Mouse (Mus musculus): ENCODE data around the gene Tex22.

Tex22 gene

DNA sequence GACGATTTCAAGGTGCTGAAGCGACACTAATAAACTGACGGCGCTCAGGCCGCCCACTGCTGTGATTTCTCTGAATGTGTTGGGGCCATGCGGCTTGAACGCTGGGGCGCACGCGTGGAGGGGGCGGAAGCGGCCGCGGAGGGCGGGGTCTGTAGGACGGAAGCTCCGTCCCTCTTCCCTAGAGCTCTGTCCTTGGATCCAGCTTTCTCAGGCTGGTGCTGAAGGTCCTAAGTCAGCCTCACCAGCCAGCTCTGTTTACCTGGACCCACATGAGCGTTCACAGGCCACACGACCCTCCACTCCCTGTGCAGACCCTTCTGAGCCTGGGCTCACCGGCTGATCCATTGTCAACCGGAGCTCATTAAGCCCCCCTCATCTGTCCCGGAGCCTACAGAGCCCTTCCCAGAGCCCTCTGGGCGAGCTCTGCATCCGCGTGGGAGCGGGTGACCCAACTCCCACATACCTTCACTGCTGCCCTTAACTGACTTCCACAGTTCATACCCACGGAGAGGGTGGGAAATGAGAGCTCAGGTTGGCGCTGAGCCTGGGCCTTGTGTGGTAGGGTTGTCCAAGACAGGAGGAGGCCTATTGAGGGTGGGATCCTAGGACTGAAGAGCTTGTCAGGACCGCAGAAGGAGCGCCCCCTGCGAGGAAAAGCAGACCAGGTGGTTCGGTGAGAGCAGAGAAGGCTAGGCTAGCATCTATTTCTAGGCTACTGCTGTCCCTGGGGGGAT lies at the start of gene Tex22:
Gene Tex22, plus strand, starts transcription at position 174 of the 734 bp plus-strand sequence.
- in situ Hi-C loops (cut with MseI, MboI): no loop called here

DNA sequence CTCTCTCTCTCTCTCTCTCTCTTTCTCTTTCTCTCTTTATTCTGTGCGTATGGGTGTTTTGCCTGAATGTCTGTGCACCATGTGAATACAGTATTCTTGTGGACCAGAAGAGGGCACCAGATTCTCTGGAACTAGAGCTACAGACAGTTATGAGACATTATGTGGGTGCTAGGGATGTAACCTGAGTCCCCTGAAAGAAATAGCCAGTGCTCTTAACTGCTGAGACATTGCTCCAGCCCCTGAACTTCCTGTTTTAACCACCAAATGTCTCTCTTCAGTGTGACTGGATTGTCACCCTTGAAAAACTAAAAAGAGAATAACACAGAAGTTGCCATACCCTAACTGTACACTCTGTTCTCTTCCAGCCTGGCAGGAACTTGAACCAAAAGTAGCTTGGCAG lies 47.7 kb upstream of the Tex22 start:
- in situ Hi-C loops (cut with MseI, MboI): no loop called here

DNA sequence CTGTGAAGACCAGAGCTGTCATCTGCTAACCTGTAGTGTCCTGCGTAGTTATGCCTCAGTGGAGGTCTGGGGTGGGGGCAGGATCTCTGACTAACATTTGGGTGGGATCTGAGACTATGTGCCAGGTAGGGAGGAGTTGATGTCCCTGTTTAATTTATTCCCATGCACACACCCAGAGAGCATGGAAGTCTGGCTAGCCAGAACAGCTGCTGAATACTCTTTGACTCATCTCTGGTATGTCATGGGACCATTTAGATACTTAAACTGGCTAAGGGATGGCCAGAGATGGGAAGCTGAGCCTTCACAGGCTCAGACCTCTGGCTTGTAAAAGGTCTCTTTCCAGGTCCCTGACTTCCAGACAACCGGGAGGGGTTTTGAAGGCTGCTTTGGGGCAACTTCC lies 46.8 kb upstream of the Tex22 start:
- in situ Hi-C loops (cut with MseI, MboI): no loop called here

DNA sequence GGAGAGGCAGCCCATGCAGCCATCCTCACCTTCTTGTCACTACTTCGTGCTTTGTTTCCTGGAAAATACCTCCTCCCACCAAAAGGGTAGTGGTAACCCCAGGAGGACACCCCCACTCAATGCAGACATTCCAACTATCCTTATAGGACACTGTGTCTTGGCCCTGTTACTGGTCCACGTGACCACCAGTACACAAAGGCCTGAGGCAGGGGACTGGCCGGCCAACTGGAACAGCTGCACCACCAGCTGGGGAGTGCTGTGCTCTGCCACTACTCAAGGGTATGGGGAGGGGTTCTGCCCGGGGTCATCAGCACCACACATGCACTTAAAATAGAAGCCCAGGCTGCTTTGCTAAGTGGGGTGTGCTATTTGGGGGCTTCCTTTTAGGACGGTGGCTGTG lies 46.2 kb upstream of the Tex22 start:
- in situ Hi-C loops (cut with MseI, MboI): no loop called here

DNA sequence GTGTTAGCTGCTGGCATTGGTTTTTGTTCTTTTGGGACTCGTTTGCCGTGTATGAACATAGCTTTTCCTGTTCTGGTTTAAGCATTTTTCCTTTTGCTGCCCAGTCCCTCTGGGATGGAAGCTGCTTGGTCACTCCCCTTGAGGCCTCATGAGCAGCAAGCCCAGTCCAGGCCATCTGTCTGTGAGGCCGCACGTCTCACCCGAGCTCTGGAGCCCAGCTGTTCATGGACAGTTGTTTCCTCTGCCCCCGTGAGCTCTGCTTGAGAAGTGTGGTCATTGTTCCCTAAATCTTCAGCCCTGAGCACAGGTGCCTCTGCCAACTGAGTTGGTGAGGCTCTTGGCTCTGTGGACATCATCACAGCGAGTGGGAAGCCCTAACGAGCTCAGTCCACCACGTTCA lies 45.4 kb upstream of the Tex22 start:
- in situ Hi-C loops (cut with MseI, MboI): no loop called here

DNA sequence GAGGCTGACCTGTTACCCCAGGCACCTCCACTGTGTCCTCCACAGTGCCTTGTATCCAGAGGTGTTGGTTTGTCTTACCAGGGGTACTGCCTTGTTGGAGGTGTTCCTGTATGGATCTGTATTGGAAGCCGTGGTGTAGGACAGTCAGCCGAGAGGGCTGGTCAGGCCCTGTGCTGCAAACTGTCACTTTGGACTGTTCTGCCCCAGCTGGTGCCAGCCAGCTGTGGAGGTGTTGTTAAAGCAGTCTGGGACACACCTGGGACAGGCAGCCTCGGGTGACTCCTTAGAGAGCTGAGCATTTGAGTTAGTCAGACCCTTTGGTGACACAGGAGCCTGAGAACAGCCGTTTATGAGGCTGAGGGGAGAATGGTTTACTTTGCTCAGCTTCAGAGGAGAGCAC lies 44.3 kb upstream of the Tex22 start:
- in situ Hi-C loops (cut with MseI, MboI): no loop called here

DNA sequence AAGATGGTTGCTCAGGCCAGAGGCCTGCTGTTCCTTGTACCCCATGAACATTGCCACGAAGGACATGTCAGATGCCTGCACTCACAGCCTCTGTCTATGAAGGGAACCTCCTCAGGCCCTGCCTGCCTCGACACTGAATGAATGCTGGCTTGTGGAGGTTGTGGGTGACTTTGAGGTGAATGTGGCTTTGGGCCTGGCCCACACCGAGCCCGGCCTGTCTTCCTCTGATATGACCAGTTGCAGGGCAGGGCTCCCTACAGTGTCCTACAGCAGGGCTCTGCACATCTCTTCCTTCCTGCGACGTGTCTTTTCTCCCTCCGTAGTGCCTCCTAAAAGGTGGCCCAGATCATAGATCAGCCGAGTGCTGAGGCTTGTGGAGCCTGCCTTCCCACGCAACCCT lies 43.3 kb upstream of the Tex22 start:
- in situ Hi-C loops (cut with MseI, MboI): no loop called here

DNA sequence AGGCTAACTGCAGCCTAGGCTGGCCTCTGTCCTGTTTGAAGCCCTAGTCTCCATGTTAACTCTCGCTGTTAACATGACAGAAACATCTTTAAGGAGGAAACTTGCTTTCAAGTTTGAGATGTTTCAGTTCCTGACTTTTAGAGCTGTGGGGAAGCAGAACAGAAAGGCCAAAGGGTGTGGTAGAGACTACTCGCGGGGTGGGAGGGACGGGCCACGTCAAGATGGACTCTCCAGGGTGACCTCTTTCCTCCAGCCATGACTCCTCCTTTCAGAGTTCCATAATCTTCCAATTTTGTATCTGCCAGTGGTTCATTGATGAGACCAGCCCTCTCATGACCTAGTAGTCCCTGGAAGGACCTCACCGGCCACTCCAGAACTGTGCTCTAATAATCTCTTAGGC lies 42.9 kb upstream of the Tex22 start:
- in situ Hi-C loops (cut with MseI, MboI): no loop called here

DNA sequence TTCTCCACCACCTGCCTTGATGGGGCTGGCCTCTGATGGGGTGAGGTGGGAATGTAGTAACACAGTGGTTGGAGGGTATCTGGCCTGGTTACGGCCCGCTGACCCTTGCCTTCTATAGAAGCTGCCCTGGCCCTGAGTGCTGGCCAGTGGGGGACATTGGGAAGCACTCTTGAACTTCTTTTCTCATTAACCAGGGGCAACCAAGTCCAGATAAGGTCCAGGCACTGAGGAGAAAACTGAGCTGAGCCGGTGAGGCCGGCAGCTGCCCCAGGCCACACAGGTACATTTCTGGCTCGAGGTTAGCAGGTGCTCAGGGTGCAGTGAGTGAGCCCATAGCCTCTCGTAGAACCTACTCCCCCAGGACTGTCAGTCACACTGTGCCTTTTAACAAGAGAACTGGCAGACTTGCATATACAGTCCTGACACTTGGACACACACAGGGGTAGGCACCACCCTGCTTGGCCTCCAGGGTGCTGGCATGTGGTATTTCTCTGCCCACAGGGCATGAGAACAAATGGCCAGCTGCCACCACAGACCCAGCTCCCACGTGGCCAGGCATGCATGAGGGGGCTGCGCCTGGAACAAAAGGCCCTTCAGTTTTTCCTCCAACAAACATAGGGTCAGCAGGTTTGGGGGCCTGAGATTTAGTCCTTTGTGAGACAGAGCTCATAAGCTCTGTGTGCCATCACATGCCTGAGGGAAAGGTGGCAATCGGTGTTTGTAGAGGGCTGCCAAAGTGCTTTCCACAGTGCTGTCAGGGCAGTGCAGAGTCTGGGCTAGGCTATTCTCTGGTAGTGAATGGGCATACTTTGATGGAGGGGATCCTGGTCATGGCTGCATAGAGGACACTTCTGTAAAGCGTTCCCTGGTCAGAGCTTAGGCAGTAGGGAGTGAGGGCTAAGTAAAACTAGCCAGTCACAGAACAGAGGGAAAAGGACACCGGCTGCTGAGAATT lies 41.7 kb upstream of the Tex22 start:
- in situ Hi-C loops (cut with MseI, MboI): no loop called here

DNA sequence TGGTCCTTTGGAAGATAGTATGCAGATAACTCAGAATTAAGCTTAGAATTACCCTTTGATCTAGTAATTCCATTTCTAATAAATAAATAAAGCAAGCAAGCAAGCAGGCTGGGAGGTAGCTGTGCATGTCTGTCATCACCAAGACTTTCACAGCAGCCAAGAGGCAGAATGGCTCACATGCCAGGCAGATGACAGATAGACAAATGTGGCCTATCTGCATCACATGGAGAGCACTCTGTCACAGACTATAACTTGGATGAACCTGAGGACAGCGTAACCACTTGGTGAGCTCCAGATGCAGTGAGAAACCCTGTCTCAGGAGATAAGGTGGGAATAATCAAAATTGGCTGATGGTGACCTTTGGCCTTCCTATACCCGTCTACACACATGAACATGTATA lies 39.2 kb upstream of the Tex22 start:
- in situ Hi-C loops (cut with MseI, MboI): no loop called here

DNA sequence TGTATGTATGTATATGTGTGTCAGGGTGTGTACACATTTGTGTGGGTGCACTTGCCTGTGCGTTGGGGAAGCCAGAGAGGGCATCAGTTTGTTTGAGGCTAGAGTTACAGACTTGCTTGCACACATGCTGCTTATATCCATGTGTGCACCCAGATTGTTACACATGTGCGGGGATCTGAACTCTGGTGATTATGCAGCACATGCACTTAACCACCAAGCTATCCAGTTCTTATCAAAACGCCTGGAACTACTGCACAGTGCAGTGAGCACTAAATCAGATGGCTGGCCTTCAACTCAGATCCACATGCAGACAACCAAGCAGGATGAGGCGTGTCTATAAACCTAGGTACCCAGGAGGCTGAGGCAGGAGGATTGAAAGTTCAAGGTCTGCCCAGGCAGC lies 37.3 kb upstream of the Tex22 start:
- in situ Hi-C loops (cut with MseI, MboI): no loop called here

DNA sequence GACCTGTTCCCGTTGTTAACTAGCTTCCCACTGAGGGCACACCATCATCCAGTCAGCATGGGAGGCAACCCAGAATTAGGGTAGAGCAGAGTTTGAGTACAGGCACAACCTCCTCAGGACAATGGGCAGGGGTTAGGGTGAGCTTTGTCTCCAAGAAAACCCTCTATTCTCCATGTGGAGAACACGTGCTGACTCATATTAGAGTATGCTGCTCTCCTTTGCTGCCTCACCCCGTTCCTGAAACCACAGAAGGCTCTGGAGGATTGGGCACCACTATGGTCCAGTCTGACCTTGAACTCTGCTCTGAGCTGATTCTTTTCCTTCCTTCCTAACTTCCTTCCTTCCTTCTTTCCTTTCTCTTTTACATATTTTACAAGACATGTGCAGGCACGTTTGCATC lies 35.9 kb upstream of the Tex22 start:
- in situ Hi-C loops (cut with MseI, MboI): no loop called here

DNA sequence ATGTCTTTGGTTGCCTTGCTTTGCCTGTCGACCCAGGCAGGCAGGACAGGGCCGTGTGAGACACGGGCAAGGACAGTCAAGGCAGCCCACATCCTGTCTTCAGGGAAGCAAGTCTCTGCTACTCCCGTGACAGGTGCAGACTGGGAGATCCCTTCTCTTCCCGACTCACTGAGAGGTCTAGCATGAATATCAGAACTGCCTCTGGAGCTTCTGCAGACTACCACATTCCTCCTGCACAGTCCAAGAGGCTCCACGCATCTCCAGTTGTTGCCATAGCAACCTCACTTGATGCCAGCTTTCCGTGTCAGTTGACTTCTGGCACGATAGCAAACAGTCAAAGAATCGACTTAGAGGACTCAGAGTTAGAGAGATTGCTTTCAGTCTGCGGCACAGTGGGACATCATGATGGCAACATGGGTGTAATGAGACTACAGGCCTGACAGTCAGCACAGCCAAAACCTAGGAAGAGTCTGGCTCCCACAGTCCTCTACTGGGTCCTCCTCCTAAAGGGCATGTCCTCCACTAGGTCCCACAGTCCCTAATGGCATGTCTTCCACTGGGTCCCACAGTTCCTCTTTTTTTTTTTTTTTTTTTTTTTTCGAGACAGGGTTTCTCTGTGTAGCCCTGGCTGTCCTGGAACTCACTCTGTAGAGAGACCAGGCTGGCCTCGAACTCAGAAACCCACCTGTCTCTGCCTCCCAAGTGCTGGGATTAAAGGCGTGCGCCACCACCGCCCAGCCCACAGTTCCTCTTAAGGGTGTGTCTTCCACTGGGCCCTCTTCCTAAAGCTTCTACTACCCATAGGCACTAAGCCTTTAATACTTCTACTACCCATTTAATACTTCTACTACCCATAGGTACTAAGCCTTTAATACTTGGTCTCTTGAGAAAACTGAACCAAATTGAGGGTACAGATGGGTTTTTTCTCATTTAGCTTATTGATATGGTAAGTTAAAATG lies 32.5 kb upstream of the Tex22 start:
- in situ Hi-C loops (cut with MseI, MboI): no loop called here

DNA sequence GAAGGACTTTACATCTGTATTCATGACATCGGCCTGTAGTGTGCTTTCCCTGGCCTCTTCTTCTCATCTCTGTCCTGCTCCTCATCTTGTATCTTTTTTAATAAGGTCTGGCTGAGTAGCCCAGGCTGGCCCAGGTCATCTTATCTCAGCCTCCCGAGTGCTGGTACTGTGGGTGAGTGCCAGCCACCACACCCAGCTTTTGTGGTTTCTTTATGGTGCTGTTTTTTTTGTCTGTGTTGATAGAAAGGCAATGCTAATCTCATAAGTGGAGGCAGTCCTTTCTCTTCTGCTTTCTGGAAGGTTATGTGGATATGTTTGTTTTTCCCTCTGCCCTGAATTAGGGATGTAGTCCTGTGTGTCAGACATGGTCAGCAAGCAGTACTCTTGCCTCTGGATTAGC lies 31.8 kb upstream of the Tex22 start:
- in situ Hi-C loops (cut with MseI, MboI): no loop called here

DNA sequence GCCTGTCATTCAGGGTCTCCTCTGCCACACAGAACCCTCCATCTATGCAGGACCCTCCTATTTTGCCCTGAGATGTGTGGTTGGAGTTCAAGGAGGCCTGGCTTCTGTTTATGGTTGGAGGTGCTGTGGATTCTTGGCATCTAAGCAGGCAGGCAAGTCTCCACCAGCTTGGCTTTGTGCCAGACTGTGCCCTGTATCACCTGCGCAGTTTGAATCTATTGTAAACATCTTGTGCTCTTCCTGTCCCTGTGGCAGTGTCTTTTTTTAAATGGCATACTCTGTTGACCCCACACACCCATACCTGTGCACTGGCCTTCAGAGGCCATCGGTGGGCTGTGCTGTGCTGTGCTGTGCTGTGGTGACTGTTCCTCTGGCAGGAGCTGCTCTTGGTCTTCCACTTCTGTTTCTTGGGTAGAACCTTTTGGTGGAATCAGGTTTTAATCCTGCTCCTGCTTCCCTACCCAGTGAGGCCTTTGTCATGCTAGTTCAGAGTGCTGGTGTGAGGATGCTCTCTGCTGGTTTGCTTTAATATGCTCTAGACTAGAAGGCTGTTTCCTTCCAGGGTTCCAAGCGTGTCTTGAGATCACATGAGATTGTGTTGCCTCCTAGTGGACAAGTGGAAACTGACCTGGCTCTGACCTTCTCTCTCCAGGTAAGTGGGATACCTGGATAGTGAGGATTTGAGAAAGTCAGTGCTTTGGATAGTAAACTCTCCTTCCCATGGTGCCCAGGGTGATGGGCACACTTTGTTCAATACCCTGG lies 29.2 kb upstream of the Tex22 start:
- in situ Hi-C loops (cut with MseI, MboI): no loop called here

DNA sequence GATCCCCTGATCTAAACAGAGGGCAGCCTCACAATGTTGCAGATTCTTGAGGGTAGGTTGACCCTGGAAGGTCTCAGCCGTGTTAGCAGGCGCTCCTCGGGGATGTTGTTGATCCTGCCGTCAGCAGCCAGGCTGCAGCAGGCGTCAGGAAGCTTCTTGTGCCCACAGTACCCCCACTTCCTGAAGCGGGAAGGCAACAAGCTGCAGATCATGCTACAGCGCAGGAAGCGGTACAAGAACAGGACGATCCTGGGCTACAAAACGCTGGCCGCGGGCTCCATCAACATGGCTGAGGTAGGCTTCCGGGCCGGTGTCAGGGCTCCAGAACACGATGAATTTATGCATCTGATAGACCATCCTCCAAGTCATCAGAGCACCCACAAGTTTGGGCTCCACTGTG lies 27.4 kb upstream of the Tex22 start:
- in situ Hi-C loops (cut with MseI, MboI): no loop called here

DNA sequence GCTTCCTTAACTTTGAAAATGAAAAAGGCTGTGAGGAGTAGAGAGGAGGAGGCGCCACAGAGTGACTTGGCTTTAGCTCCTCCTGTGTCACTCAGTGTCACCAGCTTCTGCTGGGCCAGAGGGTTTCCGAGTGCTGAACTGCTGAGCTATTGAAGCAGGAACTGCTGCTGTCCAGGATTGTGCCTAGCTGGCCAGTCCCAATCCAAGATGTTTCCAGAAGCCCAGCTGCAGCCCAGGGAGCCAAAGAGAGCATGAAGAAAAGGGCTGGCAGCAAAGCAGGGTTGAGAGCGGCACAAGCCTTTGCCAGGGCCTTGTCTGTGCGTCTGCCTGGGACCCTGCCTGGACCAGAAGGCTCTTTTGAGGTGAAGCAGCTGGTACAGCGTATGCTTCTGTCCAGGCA lies 26.2 kb upstream of the Tex22 start:
- in situ Hi-C loops (cut with MseI, MboI): no loop called here

DNA sequence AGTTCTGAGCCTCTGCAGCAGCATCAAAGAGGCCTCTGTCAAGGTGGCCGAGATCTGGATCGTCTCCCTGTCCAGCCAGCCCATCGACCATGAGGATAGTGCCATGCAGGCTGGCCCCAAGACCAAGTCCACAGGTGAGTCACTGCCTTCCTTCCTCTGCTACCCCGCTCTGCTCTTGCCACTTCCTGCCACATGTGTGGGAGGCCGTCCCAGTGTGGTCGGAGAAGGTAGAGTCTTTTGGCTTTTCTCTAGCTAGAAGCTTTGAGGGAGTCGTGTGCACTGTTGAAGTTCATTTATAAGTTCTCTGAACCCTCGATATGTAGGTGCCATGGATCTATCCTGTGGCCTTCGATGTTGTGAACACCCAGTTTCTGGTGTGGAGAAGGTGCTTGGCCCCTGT lies 24.5 kb upstream of the Tex22 start:
- in situ Hi-C loops (cut with MseI, MboI): no loop called here

DNA sequence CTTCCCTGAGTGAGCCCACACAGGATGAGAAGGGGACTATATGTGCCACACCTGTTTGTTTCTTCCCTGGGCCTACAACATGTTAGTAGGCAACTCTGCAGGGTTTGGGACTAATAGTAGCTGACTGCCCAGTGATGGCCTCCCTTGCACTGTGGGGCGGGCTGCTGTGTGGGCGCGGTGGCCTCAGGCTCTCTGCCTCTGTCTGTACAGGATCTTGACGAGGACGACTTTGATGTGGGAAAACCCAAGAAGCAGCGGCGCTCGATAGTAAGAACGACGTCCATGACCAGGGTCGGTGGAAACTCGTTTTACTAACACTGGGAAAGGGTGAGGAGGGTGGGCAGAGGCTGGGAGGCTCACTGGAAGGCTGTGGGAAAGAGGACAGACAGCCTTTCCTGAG lies 23.6 kb upstream of the Tex22 start:
- in situ Hi-C loops (cut with MseI, MboI): no loop called here

DNA sequence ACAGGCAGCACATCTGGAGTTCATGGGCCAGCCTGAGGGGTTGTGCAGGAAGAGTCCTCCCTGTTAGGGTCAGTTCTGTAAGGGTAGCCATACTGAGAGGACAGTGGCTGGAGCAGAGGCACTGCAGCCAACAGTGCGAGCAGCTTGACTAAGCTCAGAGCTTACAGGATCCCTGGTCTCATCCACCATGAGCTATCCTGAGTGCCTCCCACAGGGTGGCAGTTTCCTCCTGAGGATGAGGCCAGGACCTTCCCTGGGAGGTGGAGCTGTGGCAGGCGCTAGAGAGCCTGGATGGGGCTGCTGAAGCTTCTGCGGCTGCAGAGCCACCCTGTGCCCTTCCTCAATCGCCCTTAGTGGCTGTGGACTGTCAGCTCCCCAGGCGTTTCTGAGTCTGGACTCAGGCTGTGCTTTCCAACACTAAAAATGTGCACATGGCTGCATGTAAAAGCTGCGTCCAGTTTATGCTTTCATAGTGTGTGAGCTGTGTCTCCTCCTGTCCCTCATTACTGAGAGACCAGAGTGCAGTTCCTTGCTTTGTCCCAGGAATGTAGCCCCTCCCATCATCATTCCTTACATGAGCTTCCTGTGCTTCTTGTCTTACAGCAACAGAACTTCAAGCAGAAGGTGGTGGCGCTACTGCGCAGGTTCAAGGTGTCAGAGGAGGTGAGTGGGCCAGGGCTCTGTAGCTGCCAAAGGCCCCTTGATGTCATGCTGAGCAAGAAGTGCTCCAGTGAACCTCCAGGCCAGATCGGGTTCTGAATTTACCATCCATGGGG lies 22.5 kb upstream of the Tex22 start:
- in situ Hi-C loops (cut with MseI, MboI): no loop called here
